Mouse (Mus musculus): ENCODE measurements at regions not wholly inside any gene's neighbourhood (a gene's known extent, or its start where the extent isn't known, plus 50 kb on each side); places are given as distances from the start of the nearest gene placed in this dataset.

DNA sequence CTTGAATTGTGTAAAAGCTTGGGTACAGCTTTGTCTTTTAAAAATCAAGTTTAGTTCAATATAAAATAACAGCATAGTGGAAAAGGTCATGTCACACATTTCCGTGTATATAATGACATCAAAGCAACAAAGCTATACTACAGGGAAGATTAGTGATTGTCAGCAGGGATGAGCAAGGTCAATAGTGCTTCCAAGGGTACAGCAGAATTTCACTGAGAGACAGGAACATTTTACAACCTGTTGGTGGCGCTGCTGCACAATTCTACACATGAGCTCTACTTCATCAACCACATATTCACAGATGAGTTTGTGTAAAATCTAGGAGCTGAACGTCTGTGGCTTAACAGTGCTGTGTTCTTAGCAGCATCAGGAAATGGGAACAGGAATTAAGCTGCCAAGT, 74.3 kb upstream of the A2m start:
- TF ChIP-seq CTCF (IDR thresholded peaks at IDR 0.05) = peak; percentile 75
- no peak for TF ChIP-seq EP300 (IDR thresholded peaks at IDR 0.05)
- no peak overlapping the region for H3K4me3 ChIP-seq (ENCODE audit: low read depth, low read length)
- no peak overlapping the region for H3K27ac ChIP-seq (ENCODE audit: low read length)
- no peaks in the 10 kb centered on the region for H3K27me3 ChIP-seq (replicated peaks; ENCODE audit: insufficient read depth, low read length)
- H3K9ac ChIP-seq (replicated peaks; ENCODE audit: low read depth) = no peak overlapping the region
- H3K4me2 ChIP-seq (replicated peaks; ENCODE audit: low read depth, low read length) = no peak overlapping the region
- no peaks in the 10 kb centered on the region for H3K36me3 ChIP-seq (ENCODE audit: insufficient read depth, low read length)
- no peaks in the 10 kb centered on the region for H3K9me3 ChIP-seq (ENCODE audit: low read length)
- WGBS = 3% methylated on average over 3 of the region's 3 CpGs
- no peaks in the 10 kb centered on the region for H3K4me1 ChIP-seq (ENCODE audit: insufficient read depth, low read depth, low read length)
- ATAC-seq (peak; percentile 70; the same call in 1 of the 2 replicates), DNase-seq (ENCODE audit: low spot score) (peak; percentile 77)

DNA sequence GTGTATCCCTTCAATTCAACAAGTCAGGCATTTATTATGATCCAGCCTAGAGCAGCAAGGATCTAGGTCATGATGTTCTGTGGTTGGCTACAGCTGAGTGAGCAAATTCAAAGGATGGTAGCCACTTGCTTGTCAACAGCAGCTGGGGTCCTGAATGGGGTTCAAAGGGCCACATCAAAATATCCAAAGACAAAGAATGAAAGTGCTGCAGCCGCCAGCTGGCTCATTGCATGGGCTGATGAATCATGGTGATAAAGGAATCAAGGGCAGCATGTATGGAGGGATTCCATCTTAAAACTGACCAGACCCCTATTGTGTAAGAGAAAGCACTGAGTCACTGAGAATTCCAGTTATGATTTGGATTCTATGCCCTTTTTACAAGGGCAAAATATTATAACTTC, 74.8 kb upstream of the A2m start:
- TF ChIP-seq EP300 (IDR thresholded peaks at IDR 0.05) = no peak
- no peak for TF ChIP-seq CTCF (IDR thresholded peaks at IDR 0.05)

DNA sequence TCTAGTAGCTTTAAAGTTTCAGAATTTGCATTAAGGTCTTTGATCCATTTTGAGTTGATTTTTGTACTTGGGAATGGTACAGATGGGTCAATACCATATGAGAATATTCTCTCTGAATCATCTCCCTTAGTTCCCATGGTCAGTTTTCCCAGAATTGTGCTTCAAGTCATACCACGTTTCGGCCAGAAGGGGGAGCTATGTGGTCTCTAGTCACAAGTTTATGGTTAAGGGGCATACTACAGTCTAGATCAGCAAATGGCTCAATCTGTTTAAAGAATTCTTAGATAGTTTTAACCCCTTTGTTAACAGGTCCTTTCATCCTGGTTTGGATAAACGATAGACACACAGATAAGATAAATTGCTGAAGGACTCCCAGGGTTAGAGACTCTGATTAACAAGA, 78.7 kb upstream of the A2m start:
- Histone ChIP-seq H3K27ac (ENCODE audit: low read length) (no peak overlapping the region), H3K4me1 (ENCODE audit: insufficient read depth, low read depth, low read length) (no peaks in the 10 kb centered on the region), H3K4me3 (ENCODE audit: low read depth, low read length) (no peak overlapping the region), H3K36me3 (ENCODE audit: insufficient read depth, low read length) (no peaks in the 10 kb centered on the region), H3K9me3 (ENCODE audit: low read length) (no peaks in the 10 kb centered on the region), H3K4me2 (replicated peaks; ENCODE audit: low read depth, low read length) (no peak overlapping the region), H3K27me3 (replicated peaks; ENCODE audit: insufficient read depth, low read length) (no peaks in the 10 kb centered on the region), H3K9ac (replicated peaks; ENCODE audit: low read depth) (no peak overlapping the region)
- 2% methylated on average over 3 of the region's 3 CpGs for WGBS
- DNase-seq (ENCODE audit: low spot score) = peak; percentile 34
- TF ChIP-seq EP300 (IDR thresholded peaks at IDR 0.05) = no peak
- TF ChIP-seq CTCF (IDR thresholded peaks at IDR 0.05) = peak; percentile 65
- ATAC-seq = no peak

More for the DNA sequence above, 74.8 kb upstream of the A2m start:
- peak; percentile 80 for ATAC-seq
- Histone ChIP-seq H3K27me3 (replicated peaks; ENCODE audit: insufficient read depth, low read length) (no peaks in the 10 kb centered on the region), H3K9me3 (ENCODE audit: low read length) (no peaks in the 10 kb centered on the region), H3K27ac (ENCODE audit: low read length) (no peak overlapping the region), H3K36me3 (ENCODE audit: insufficient read depth, low read length) (no peaks in the 10 kb centered on the region), H3K4me2 (replicated peaks; ENCODE audit: low read depth, low read length) (no peak overlapping the region), H3K4me1 (ENCODE audit: insufficient read depth, low read depth, low read length) (no peaks in the 10 kb centered on the region), H3K9ac (replicated peaks; ENCODE audit: low read depth) (no peak overlapping the region), H3K4me3 (ENCODE audit: low read depth, low read length) (no peak overlapping the region)
- DNase-seq (ENCODE audit: low spot score) = no peak
- WGBS = 42% methylated on average over 1 of the region's 1 CpGs

DNA sequence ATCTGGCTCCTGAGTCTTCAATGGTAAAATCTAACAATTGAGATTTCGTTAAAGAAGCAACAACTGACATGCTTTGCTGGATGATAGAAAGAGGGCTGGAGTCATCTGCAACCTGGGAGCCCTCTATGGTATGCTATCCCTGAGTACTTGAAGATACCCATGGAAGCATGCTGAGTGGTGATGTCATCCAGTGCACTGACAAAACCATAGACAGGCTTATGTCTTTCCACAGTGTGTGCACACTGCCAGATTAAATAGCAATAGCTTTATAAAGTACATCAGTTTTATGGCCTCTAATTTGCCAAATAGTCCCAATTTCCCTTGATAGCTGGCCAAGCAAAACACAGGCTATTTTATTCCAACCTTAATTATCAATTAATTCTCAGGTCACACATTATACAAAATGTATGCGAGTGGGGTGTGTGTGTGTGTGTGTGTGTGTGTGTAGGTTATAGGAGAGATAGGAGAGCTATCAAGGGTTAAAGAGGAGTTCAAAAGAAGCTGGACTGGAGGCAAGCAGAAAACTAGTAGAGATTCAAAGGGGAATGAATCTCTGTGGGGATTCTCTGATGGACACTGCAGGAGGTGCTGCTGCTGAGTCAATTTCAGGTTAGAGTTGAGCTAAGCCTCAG, 80.1 kb upstream of the Iqsec3 start:
- H3K4me1 ChIP-seq (ENCODE audit: insufficient read depth, low read depth, low read length) = no peaks in the 10 kb centered on the region
- no peak for ATAC-seq
- no peak overlapping the region for H3K27ac ChIP-seq (ENCODE audit: low read length)
- TF ChIP-seq EP300 (IDR thresholded peaks at IDR 0.05) = no peak
- no peak for TF ChIP-seq CTCF (IDR thresholded peaks at IDR 0.05)
- DNase-seq (ENCODE audit: low spot score) = no peak
- no peak overlapping the region for H3K4me3 ChIP-seq (ENCODE audit: low read depth, low read length)
- no peak overlapping the region for H3K4me2 ChIP-seq (replicated peaks; ENCODE audit: low read depth, low read length)
- no peaks in the 10 kb centered on the region for H3K36me3 ChIP-seq (ENCODE audit: insufficient read depth, low read length)
- H3K27me3 ChIP-seq (replicated peaks; ENCODE audit: insufficient read depth, low read length) = no peaks in the 10 kb centered on the region
- H3K9ac ChIP-seq (replicated peaks; ENCODE audit: low read depth) = no peak overlapping the region
- WGBS = 81% methylated on average over 2 of the region's 2 CpGs
- H3K9me3 ChIP-seq (ENCODE audit: low read length) = no peaks in the 10 kb centered on the region

DNA sequence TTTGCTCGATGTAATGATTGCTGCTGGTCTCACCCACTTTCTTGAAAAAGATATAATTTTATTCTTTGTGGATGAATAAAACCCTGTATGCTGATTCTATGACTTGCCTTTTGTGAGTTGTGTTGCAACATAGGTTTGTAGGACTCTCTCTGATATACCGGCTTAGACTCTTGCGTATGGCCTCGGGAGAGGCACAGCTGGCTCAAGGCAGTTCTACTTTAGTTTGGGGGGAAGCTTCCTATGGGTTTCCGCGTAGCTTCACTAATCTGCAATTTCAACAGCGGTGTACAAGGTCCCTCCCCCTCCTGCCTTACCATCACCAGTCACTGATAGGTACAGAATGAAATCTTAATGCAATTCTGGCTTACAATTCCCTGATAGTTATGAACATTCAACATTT, 60.0 kb upstream of the Iqsec3 start:
- no peaks in the 10 kb centered on the region for H3K27me3 ChIP-seq (replicated peaks; ENCODE audit: insufficient read depth, low read length)
- no peaks in the 10 kb centered on the region for H3K9me3 ChIP-seq (ENCODE audit: low read length)
- no peak overlapping the region for H3K27ac ChIP-seq (ENCODE audit: low read length)
- H3K4me1 ChIP-seq (ENCODE audit: insufficient read depth, low read depth, low read length) = no peaks in the 10 kb centered on the region
- no peak overlapping the region for H3K4me3 ChIP-seq (ENCODE audit: low read depth, low read length)
- H3K4me2 ChIP-seq (replicated peaks; ENCODE audit: low read depth, low read length) = no peak overlapping the region
- WGBS = 73% methylated on average over 7 of the region's 7 CpGs
- TF ChIP-seq CTCF (IDR thresholded peaks at IDR 0.05) (no peak), EP300 (IDR thresholded peaks at IDR 0.05) (no peak)
- no peak overlapping the region for H3K9ac ChIP-seq (replicated peaks; ENCODE audit: low read depth)
- ATAC-seq = no peak
- no peak for DNase-seq (ENCODE audit: low spot score)
- H3K36me3 ChIP-seq (ENCODE audit: insufficient read depth, low read length) = no peaks in the 10 kb centered on the region

DNA sequence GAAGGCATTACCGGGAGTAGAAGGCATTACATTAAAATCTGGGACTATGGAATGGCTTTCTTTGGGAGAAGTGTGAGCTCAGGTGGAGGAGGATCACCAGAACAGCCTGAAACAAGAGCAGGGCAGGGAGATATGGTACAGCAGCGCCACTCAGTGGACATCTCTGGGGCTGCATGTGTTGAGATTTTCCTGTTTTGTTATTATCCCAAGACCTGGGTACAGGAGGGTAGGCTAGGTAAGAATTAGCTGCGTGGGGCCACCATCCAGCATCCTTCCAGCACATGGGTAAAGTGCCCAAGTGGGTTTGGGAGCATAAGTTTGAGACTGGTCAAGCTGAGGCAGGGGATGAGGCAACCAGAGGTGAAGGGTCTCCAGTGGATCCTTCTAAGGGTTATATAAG, 59.4 kb upstream of the Iqsec3 start:
- Histone ChIP-seq H3K9me3 (ENCODE audit: low read length) (no peaks in the 10 kb centered on the region), H3K27me3 (replicated peaks; ENCODE audit: insufficient read depth, low read length) (no peaks in the 10 kb centered on the region), H3K4me1 (ENCODE audit: insufficient read depth, low read depth, low read length) (no peaks in the 10 kb centered on the region), H3K4me2 (replicated peaks; ENCODE audit: low read depth, low read length) (no peak overlapping the region), H3K4me3 (ENCODE audit: low read depth, low read length) (no peak overlapping the region), H3K27ac (ENCODE audit: low read length) (no peak overlapping the region), H3K36me3 (ENCODE audit: insufficient read depth, low read length) (no peaks in the 10 kb centered on the region), H3K9ac (replicated peaks; ENCODE audit: low read depth) (no peak overlapping the region)
- DNase-seq (ENCODE audit: low spot score) (peak; percentile 16), ATAC-seq (no peak)
- TF ChIP-seq EP300 (IDR thresholded peaks at IDR 0.05) (no peak), CTCF (IDR thresholded peaks at IDR 0.05) (peak; percentile 81)
- 4% methylated on average over 3 of the region's 3 CpGs for WGBS

Measured in lung, postnatal 0 days (tissue).